Mouse (Mus musculus): ENCODE measurements around the gene Gtf2a2. TPM values are rescaled to one million over a fixed set of nuclear protein-coding genes. Genes with fewer than 3 reads are reported as not detected.

Gene Gtf2a2
- 10 to 100 TPM; 58.5 to 64.6 TPM for total RNA-seq (2021)
- long read RNA-seq, experiment 1, transcript Gtf2a2-202 (5 exons, 893 nt), result major isoform, 27 of 34 reads
- long read RNA-seq, experiment 1, partial matches to known transcripts, result 2 of 34 reads
- long read RNA-seq, experiment 1, other reads (novel, unspliced or antisense), result 1 of 34 reads
- long read RNA-seq, experiment 2, transcript Gtf2a2-202 (5 exons, 893 nt), result major isoform, 37 of 49 reads
- long read RNA-seq, experiment 2, partial matches to known transcripts, result 4 of 49 reads
- long read RNA-seq, experiment 2, other reads (novel, unspliced or antisense), result 3 of 49 reads

DNA sequence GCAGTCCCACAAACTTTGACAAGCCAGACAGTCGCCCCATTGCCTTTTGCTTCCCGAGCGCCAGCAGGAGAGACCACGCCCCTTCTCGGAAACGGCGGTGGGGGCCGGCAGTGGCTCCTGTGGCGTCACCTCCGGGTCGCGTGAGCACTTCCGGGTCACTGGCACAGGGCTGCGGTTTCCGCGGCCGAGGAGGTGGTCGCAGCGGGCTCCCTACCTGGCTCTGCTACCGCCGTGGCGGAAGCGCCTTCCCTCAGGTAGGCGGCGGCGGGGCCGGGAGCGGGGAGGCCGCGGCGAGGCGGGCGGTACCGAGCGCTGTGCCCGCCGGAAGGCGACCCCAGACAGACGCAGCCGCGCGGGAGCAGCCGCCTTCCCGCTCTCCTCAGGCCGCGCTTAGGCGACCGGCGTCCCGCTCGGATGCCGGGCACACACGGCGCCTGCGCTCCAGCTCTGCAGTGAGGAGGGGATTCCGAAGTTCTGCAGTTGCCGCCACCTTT lies at the start of gene Gtf2a2:
Gene Gtf2a2 (plus strand): TSS at position 143 of the 494 bp plus-strand sequence.
- peak; percentile 92 for DNase-seq (ENCODE audit: low spot score)

DNA sequence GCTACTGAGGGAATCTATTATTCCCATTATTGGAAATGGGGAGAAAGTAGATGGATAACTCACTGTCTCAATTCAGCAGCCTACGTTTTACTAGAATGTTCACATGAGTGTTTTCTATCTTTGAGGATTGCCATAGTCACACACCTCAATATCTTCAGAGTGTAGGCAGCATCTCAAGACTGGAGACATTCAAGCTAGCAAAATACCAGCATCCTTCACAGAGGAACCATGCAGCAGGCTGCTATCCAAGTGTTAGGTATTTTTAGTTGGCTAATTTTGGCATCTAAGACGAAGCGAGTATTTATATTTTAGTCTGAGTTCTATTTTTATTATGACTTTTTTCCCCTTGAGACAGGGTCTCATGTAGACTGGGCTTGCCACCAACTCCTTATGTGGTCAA lies 48.0 kb upstream of the Gtf2a2 start:
- no peak for DNase-seq (ENCODE audit: low spot score)

DNA sequence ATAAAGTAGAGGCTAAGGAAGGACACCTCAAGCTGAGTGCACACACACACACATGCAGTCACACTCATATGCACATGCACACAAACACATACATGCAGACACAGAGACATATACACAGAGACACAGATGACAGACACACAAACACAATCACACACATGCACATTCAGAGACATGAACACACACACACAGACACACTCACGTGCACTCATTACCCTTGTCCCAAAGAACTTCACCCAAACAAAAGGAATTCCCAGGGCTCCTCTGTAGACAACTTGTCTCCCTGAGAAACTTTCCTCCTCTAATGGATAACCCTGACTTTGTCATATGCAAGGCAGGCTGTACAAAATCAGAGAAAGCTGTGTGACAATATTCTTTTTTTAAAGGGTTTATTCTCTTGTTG lies 26.8 kb upstream of the Gtf2a2 start:
- no peak for DNase-seq (ENCODE audit: low spot score)

DNA sequence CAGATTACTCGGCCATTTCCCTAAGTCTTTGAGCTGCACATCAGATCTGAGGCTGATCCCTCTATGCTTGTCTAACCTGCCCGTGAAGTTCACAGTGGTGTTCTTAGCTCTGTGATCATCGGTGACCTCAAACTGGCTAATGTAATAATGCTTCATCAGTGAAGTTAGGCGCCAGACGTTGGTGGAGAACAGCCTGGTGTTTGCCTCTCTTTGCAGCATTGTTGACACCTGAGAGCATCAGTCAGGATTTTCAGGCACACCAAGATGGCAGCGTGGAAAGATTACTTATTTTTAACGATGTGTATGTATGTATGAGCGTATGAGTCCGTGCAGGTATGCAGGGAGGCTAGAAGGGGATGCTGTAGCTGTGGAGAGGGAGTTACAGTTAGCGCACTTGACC lies 26.3 kb upstream of the Gtf2a2 start:
- DNase-seq (ENCODE audit: low spot score), result no peak

DNA sequence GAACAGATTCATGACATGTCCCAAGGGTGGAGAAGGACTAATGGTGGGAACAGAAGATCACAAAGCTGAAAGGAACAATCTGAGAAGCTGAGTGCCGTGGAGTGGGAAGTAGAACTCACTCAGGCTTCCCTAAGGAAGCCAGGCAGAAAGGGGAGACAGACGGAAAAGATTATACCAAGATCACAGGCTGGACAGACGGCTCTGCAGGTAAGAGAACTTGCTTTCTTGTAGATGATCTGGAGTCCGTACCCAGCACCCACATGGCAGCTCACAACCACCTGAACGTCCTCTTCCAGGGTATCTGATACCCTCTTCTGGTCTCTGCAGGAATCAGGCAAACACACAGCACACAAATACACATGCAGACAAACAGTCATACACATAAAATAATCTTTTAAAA lies 25.8 kb upstream of the Gtf2a2 start:
- DNase-seq (ENCODE audit: low spot score), result no peak

DNA sequence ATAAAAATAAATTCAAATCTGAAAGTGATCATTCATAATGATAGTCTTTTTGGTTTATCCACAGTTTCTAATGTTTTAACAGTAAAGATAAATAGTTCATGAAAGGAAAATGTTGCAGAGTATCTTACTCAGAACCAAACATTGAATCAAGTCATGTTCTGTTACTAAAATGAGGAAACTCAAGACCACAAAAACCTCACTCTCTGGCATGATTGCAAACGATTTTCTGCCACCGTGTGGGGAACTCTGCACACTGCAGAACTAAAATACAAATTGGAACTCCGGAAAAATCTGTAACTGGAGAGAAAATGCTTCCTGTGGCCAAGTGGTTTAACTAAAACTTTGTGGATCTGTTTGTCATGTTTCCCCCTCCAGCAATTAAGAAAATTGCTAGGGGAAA lies 24.8 kb upstream of the Gtf2a2 start:
- DNase-seq (ENCODE audit: low spot score), result peak; percentile 59

DNA sequence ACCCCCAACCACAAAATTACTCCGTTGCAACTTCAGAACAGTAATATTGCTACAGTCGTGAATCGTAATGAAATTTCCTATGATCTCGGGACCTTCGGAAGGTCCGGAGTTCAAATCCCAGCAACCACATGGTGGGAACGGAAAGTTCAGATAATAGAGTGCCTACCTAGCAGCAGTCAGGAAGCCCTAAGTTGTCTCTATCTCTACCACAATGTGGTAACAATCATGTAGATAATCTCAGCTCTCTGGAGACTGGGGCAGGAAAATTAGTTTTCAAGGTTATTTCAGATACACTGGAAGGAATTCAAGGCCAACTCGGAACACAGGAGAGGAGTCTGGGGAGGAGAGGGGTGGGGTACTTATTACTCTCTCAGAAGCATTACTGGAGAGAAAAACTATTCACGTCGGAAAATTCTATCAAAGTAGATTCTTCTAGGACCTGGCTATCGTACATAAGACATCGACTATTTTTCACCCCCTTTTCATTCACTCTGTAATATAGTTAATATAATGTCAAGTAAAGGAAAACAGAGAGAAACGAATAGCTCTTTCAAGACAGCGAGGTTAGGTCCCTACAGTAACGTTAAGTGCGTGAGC lies 23.5 kb upstream of the Gtf2a2 start:
- DNase-seq (ENCODE audit: low spot score), result no peak

DNA sequence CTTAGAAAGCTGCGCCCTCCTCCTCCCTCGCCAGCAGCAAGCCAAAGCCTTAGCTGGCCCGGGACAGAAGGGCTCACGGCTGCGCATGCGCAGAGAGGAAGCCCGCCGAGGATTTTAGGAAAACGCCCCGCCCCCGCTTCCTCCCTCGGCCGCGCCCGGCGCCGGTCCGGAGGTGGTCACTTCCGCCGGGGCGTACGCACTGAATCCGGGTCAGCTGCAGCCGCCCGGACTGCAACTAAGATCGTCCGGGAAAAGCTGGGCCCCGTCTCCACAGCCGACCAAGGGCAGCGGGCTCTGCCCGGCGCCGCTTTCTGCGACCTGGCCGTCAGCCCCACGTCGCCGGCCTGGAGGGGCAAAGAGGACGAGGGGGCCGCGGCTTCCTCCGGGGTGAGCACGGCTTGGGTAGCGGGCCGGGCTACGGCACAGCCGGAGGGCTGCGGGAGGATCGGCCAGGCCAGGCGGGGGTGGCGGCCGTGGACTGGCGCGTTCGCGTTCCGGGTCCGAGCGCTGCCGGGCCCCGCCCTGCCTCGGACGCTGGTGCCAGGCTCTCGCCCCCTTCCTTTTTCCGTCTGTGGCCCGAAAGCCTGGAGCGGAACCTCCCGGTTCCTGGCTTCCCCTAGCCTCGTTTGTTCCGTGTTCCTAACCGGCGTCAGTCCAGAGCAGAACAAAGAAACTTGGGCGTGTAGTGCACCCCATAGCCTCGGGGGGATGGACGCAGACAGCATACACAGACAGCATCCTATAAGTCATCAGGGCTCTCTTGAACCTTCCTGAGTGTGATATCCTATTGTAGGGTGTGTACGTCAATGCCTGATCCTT lies 22.8 kb upstream of the Gtf2a2 start, which contains the start of gene Bnip2:
Gene Bnip2 (plus strand): TSS at position 164 of the 819 bp plus-strand sequence.
- DNase-seq (ENCODE audit: low spot score), result peak; percentile 96

DNA sequence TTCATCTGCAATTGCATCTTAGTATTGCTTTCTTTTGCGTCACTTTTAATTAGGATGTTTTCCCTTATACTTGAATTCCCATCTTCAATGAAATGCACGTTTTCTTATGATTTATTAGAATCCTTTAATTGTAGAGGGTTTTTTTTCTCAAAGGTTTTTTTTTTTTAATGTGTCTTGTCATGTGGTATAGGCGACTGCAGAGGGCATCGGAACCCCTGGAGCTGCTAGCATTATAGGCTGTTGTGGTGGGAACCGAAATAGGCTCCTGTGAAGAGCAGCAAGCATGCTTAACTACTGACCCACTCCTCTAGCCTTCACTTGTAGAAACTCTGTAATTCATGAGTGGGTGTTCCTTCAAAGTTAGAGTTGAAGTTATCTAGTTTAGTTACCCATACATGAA lies 22.0 kb upstream of the Gtf2a2 start:
- DNase-seq (ENCODE audit: low spot score), result no peak

DNA sequence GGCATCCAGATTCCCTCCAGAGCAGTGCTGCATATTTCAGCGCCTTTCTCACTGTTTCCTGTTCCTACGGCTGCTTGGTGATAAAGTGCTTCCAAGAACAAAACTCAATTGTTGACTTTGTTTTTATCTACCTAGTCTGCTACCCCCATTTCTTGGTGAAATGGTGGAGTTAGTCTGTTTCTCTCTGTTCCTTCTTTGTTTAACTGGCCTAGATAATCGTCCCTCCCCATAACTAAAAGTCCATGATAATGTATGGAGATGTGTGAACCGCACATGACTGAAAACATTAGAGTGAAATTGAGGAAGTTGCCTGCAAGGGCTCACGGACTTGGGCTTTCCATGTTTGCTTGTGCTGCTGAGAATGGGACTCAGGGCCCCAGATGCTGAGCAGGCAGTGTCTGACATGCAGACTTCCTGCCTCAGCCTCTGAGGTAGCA lies 19.5 kb upstream of the Gtf2a2 start:
- no peak for DNase-seq (ENCODE audit: low spot score)

DNA sequence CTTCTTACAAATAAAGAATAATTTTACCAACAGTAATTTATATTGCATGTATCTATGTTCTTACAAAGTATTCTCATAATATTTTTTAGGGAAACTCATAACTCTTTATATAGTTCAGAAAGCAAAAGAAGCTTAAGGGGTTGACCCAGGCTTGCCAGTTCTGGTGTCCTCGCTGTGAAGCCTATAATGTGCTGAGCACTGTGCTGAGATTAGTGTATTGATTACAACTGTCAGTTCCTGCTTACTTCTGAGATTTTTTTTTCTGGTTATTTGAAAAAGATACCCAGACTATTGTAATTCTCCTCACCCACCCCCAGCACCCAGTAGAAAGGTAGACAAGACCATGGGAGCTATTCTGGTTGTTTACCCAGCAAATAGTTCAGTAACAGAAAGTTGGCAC lies 18.9 kb upstream of the Gtf2a2 start:
- no peak for DNase-seq (ENCODE audit: low spot score)

DNA sequence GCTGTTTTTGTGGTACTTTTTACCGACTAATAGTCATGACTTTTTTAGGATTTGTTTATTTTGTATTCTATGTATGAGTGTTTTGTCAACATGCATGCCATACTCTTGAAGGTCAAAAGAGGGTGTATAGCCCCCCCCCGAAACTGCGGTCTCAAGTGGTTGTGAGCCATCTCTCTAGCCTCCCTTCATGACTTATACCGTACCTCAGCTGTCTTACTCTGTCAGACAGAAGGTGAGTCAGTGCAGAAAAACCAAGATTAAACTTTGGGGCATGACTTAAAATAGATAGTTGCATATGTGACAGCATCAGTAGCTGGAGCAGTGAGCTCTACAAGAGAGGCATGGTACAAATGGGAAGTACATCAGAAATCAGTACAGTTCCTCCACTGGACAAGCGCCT lies 17.8 kb upstream of the Gtf2a2 start:
- no peak for DNase-seq (ENCODE audit: low spot score)

DNA sequence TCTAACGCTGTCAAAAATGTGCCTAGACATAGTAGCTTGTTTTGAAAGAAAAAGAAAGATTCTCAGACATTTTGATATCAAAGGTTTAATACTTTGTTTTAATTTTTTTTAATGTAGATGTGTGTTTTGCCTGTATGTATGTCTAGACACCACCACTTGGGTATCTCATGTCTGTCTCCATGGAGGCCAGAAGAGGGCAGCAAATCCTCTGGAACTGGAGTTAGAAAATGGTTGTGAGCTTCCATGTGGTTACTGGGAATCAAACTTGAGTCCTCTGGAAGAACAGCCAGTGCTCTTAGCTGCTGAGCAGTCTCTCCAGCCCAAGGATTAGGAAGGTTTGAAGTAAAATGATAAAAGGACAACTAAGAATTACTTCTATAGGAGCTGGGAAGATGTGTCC lies 13.0 kb upstream of the Gtf2a2 start:
- no peak for DNase-seq (ENCODE audit: low spot score)

DNA sequence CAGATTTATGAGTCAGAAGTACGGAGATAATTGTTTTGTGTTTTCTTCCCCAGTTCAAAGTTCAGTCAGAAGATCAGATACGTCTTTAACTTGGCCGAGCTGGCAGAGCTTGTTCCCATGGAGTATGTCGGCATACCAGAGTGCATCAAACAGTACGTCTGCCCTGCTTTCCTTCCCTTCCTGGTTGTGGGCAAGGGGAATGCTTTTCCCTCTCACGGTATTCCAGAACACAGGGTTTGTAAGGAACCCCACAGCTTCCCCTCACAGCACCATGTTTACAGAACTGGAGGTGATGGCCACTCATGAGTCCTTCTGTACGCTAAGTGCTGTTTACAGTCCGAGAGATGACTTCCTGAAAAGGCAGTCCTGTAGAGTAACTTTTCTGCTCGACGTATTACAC lies 8.8 kb upstream of the Gtf2a2 start:
- DNase-seq (ENCODE audit: low spot score), result no peak

DNA sequence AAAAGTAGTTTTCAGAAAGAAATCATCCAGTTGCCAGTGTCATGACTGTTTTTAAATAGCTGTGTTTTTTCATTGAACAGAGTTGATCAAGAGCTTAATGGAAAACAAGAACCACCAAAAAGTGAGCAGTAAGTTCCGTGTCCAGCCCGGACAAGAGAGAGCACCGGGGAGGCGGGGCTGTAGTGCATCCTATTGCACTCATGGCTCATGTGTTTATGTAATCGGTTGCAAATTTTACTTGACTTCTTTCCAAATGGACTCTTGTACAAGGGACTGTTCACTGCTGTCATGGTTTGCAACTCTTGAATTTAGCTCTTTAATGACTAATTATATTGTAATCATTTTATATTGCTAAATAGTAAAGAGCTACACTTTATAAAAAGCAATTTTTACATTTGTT lies 5.4 kb upstream of the Gtf2a2 start:
- DNase-seq (ENCODE audit: low spot score), result no peak

DNA sequence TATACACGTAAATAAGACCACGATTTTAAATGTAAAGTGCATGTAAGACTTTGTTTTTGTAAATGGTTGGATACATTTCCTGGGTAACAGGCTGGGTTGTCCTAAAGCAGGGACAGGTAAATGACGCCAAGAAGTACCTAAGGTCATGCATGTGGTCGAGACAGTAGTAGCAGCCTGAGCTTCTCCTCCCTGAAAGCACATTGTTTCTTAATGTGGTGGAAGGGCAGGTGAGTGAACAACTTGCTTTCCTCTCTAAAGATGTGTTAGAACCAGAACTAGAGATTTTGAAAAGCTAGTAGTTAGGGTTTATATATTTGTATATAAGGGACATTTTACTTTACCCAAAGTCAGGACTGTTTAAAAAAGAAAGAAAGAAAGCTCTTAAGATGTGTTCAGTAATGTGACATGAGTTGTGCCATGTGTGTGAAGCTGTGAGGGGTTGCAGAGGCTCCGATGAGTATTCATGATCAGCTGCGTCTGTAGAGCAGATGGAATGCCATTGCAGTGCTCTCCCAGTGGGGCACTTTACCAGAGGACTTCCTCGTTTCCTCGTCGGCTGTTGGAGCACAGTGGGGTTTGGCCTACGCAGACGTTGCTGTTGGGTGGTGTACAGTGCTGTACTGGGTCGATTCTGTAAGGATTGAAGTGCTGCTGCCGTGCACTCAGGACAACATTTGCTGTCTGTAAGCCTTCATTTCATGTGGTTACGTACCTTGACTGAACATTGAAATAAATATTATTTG lies 4.7 kb upstream of the Gtf2a2 start:
- no peak for DNase-seq (ENCODE audit: low spot score)

DNA sequence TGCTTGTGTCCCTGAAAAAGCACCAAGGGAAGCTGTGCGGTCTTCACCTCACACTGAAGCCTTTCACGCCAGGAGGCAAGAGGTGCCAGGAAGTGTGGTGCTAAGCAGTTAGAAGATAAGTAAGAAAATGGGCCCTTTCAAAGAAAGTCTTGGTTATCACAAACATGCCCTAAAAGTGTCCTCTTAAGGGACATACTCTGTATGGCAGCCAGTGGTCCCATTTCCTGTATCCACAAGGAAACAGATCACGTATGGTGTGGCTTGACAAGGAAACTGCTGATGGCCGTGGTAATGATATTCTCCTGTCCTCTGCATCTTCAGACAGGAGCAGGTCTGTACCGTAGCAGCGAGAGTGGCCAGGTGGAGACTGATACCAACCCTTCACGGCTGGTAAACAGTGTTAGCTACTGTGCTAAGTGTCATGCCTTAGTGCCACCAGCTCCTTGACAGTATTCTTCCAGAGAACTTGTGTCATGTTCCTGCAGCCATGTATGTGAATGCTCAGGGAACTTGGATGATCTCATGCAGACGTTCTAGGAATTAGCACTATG lies 2.5 kb upstream of the Gtf2a2 start:
- DNase-seq (ENCODE audit: low spot score), result no peak

DNA sequence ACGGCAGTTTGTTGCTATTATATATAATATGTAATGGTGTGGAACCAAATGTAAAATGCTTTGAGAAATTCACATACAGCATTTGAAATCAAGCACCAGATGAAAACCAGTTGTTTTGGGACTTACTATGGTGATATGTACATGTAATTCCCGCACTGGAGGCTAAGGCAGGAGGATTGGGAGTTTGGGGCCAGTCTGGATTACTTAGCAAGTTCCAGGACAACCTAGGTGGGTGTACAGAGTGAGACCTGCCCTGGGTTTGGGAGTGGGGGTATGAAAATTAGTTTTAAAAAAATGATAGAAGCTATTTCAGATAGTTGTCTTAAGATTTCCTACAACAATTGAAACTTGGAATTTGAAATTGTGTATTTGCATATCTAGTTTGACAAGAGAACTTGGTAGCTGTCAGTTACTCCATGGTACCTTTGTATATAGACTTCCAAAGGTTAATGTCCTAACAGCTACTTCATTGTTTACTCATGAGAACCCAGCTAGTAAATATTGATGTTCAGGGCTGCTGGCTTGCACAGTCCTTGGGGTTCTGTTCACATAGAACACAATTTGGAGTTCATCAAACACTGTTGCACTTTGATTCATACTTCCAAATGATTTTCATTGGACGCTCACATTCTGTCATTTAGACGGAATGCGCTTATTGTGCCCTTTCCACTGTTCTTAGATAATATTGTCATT lies 1.4 kb upstream of the Gtf2a2 start:
- DNase-seq (ENCODE audit: low spot score), result no peak

DNA sequence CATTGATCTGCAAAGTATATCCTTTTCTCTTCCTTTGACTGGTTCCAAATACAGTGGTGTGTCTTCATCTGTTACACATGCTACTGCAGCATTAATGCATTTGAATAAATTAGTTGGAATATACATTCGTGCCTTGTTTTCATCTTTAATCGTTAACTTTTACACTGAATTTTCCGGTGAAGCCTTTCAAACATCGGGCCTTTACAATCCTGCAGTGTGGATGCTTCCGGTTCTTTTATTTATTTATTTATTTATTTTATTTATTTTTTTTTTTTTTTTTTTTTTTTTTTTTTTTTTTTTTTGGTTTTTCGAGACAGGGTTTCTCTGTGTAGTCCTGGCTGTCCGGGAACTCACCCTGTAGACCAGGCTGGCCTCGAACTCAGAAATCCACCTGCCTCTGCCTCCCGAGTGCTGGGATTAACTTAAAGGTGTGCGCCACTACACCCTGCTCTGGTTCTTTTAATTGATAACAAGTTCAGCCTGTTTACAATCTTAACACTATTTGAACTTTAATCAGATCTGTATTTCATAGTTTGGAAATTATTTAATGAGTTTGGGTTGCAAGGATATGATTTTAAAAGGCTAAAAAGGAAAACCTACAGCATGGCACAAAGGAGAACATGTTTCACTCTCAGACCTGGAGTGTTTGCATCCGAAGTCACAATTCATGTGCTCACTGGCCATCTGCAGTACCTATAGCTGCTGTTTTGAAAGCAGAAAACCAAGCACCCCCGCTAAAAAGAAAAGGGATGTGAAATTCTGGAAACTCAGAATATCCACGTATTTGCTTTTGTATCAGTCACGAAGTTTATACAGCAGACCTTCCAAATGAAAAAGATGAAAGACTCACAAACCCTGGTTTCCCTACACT lies 578 bp upstream of the Gtf2a2 start:
- no peak for DNase-seq (ENCODE audit: low spot score)

DNA sequence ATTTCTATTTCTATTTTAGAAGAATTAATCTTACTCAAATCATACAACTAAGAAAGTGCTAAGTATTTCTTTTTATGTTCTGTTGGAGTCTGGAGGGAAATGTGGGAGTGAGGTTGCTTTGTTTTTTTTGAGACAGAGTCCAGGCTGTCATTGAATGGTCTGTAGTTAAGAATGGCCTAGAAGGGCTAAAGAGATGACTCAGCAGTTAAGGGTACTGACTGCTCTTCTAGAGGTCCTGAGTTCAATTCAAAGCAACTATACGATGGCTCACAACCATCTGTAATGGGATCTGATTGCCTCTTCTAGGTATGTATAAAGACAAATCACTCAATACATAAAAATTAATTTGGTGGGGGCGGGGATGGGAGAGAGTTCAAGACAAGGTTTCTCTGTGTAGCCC lies 3.3 kb downstream of the Gtf2a2 start:
- DNase-seq (ENCODE audit: low spot score), result no peak
